Mouse (Mus musculus): ENCODE data around the gene Taf3. TPM values are rescaled to one million over a fixed set of nuclear protein-coding genes. Genes with fewer than 3 reads are reported as not detected.

Gene Taf3
- total and polyA plus RNA-seq, 3 experiments, result 3.1 to 13.4 (median 6.0) TPM

DNA sequence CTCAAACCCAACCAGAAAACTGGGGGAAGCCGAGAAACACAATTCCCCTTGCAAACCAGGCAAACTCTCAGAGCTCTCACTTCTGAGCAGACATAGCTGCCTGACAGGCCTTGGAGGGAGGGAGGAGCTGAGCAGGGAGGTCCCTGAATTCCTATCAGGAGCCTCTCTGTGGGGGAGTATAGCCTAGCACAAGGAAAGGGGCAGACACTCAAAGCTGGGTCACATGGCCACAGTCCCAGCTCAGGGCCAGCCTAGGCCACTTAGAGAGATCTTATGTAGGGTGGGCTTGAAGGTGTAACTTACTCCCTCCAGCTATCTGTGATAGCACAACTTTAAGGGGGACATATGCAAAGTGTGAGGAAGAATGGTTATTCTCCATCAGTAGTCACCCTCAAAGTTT, 112.4 kb downstream of the Taf3 start:
- no peaks in the 10 kb centered on the region for H3K9me3 ChIP-seq (replicated peaks; ENCODE audit: low read length)
- H3K4me3 ChIP-seq (replicated peaks in 1 of 3; ENCODE audit: low read depth in 2 of 3, low read length in 2 of 3, poor library complexity in 1 of 3), result no peak overlapping the region
- no peaks in the 10 kb centered on the region for H3K27me3 ChIP-seq (replicated peaks)
- peaks cover 8 to 48% of the 10 kb centered on the region in 2 experiments for H3K36me3 ChIP-seq (replicated peaks in 1 of 2; ENCODE audit: control insufficient read depth in 1 of 2, insufficient read depth in 1 of 2, low read length in 1 of 2)
- H3K4me2 ChIP-seq (ENCODE audit: insufficient read depth, low read depth, poor library complexity, severe bottlenecking), result no peak overlapping the region
- no peaks in the 10 kb centered on the region for H3K4me1 ChIP-seq (ENCODE audit: control insufficient read depth in 1 of 2, insufficient read depth in 2 of 2)
- H3K27ac ChIP-seq (ENCODE audit: insufficient read depth, low read depth), result no peak overlapping the region
- no peak overlapping the region for H3K9ac ChIP-seq (ENCODE audit: insufficient read depth, low read depth)
- no peaks in the 10 kb centered on the region for H3K79me2 ChIP-seq (replicated peaks; ENCODE audit: control insufficient read depth, extremely low read depth, insufficient read depth, poor library complexity, severe bottlenecking)
- TF ChIP-seq ETS1 (conservative IDR thresholded peaks at IDR 0.05; ENCODE audit: low read depth, low read length) (no peak), POLR2AphosphoS2 (IDR thresholded peaks at IDR 0.05; ENCODE audit: low read depth, low read length) (no peak), MAZ (IDR thresholded peaks at IDR 0.05; ENCODE audit: low read depth, low read length) (no peak), CHD2 (IDR thresholded peaks at IDR 0.05; ENCODE audit: low read length) (no peak), MEF2A (IDR thresholded peaks at IDR 0.05; ENCODE audit: borderline replicate concordance, low read depth, low read length) (no peak), USF1 (IDR thresholded peaks at IDR 0.05; ENCODE audit: low read depth, low read length) (no peak), CHD1 (IDR thresholded peaks at IDR 0.05; ENCODE audit: low read depth, low read length) (no peak)
- in situ Hi-C loops (cut with MboI; ENCODE audit: low pct_ligation_motif_present, low pct_unique_long_range_greater_than_20kb, low sequenced_read_pairs), result no loop called here
- dilution Hi-C loops (cut with MboI; ENCODE audit: extremely low pct_ligation_motif_present, extremely low pct_unique_long_range_greater_than_20kb, low sequenced_read_pairs), result no loop called here
- no peak for DNase-seq (ENCODE audit: extremely low read depth)

DNA sequence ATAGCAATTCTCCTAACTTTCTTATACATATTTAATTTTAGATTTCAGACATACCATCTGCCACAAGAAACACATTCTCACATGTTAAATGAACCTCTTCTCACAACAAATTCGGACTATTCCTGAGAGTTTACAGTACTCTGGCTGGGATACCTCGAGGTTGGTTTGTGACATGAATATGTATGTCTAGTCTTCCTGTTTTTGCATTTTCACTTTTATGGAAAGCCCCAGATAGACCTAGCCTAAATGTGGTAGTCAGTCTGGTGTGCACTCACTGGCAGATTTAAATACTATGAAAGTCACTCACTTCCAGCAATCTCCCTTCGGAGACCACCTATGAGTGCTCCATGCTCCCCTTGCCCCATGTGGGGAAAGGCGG, 121.5 kb downstream of the Taf3 start:
- H3K4me1 ChIP-seq (ENCODE audit: control insufficient read depth in 1 of 2, insufficient read depth in 2 of 2), result peaks cover 2 to 21% of the 10 kb centered on the region in 2 experiments; a peak in 3 of 4 replicates
- H3K27me3 ChIP-seq (replicated peaks), result no peaks in the 10 kb centered on the region
- TF ChIP-seq NELFE (IDR thresholded peaks at IDR 0.05; ENCODE audit: low read depth, low read length) (0 out of 2 replicates have a peak, but pooled peaks have one; percentile 25), MEF2A (IDR thresholded peaks at IDR 0.05; ENCODE audit: borderline replicate concordance, low read depth, low read length) (no peak), MYC (IDR thresholded peaks at IDR 0.05; ENCODE audit: low read depth, low read length) (peak; percentile 76; the same call in 1 of the 2 replicates), POLR2A (IDR thresholded peaks at IDR 0.05; ENCODE audit: low read depth, low read length) (peak; percentile 39; the same call in 1 of the 2 replicates), TBP (conservative IDR thresholded peaks at IDR 0.05; ENCODE audit: low read depth, low read length) (peak; percentile 78; the same call in 1 of the 2 replicates)
- in situ Hi-C loops (cut with MboI; ENCODE audit: low pct_ligation_motif_present, low pct_unique_long_range_greater_than_20kb, low sequenced_read_pairs), result no loop called here
- peak overlapping the region in 2 of 3 experiments; percentile 26 to 34 for H3K4me3 ChIP-seq (replicated peaks in 1 of 3; ENCODE audit: low read depth in 2 of 3, low read length in 2 of 3, poor library complexity in 1 of 3)
- peak overlapping the region; percentile 84 for H3K9ac ChIP-seq (ENCODE audit: insufficient read depth, low read depth)
- H3K9me3 ChIP-seq (replicated peaks; ENCODE audit: low read length), result no peaks in the 10 kb centered on the region
- H3K27ac ChIP-seq (ENCODE audit: insufficient read depth, low read depth), result peak overlapping the region; percentile 91
- dilution Hi-C loops (cut with MboI; ENCODE audit: extremely low pct_ligation_motif_present, extremely low pct_unique_long_range_greater_than_20kb, low sequenced_read_pairs), result no loop called here
- peaks cover 7 to 37% of the 10 kb centered on the region in 2 experiments for H3K36me3 ChIP-seq (replicated peaks in 1 of 2; ENCODE audit: control insufficient read depth in 1 of 2, insufficient read depth in 1 of 2, low read length in 1 of 2)
- no peaks in the 10 kb centered on the region for H3K79me2 ChIP-seq (replicated peaks; ENCODE audit: control insufficient read depth, extremely low read depth, insufficient read depth, poor library complexity, severe bottlenecking)
- DNase-seq (ENCODE audit: extremely low read depth), result peak; percentile 78
- H3K4me2 ChIP-seq (ENCODE audit: insufficient read depth, low read depth, poor library complexity, severe bottlenecking), result peak overlapping the region; percentile 54

- in situ Hi-C loops (cut with MboI; ENCODE audit: low pct_ligation_motif_present, low pct_unique_long_range_greater_than_20kb, low sequenced_read_pairs) (no loop called here), dilution Hi-C loops (cut with MboI; ENCODE audit: extremely low pct_ligation_motif_present, extremely low pct_unique_long_range_greater_than_20kb, low sequenced_read_pairs) (no loop called here)
- Histone ChIP-seq H3K9me3 (replicated peaks; ENCODE audit: low read length) (no peaks in the 10 kb centered on the region), H3K27ac (ENCODE audit: insufficient read depth, low read depth) (peak overlapping the region; percentile 91), H3K79me2 (replicated peaks; ENCODE audit: control insufficient read depth, extremely low read depth, insufficient read depth, poor library complexity, severe bottlenecking) (no peaks in the 10 kb centered on the region), H3K4me2 (ENCODE audit: insufficient read depth, low read depth, poor library complexity, severe bottlenecking) (peak overlapping the region; percentile 33), H3K9ac (ENCODE audit: insufficient read depth, low read depth) (peak overlapping the region; percentile 55), H3K4me1 (ENCODE audit: control insufficient read depth in 1 of 2, insufficient read depth in 2 of 2) (peaks cover 2 to 21% of the 10 kb centered on the region in 2 experiments; a peak in 3 of 4 replicates), H3K4me3 (replicated peaks in 1 of 3; ENCODE audit: low read depth in 2 of 3, low read length in 2 of 3, poor library complexity in 1 of 3) (peak overlapping the region in 2 of 3 experiments; percentile 24 to 34), H3K36me3 (replicated peaks in 1 of 2; ENCODE audit: control insufficient read depth in 1 of 2, insufficient read depth in 1 of 2, low read length in 1 of 2) (peaks cover 7 to 38% of the 10 kb centered on the region in 2 experiments), H3K27me3 (replicated peaks) (no peaks in the 10 kb centered on the region)
- DNase-seq (ENCODE audit: extremely low read depth), result peak; percentile 79
- TF ChIP-seq ZC3H11A (IDR thresholded peaks at IDR 0.05; ENCODE audit: low read depth, low read length) (no peak), ZKSCAN1 (IDR thresholded peaks at IDR 0.05; ENCODE audit: borderline replicate concordance, low read depth, low read length) (no peak), ETS1 (conservative IDR thresholded peaks at IDR 0.05; ENCODE audit: low read depth, low read length) (no peak), RAD21 (IDR thresholded peaks at IDR 0.05; ENCODE audit: low read depth, low read length) (no peak; the same call in 1 of the 2 replicates), ZNF384 (IDR thresholded peaks at IDR 0.05; ENCODE audit: low read depth, low read length) (no peak), PAX5 (IDR thresholded peaks at IDR 0.05; ENCODE audit: low read length) (no peak), RCOR1 (conservative IDR thresholded peaks at IDR 0.05; ENCODE audit: low read depth, low read length) (no peak), IRF4 (IDR thresholded peaks at IDR 0.05; ENCODE audit: low read depth, low read length) (peak; percentile 42; the same call in 1 of the 2 replicates), USF2 (conservative IDR thresholded peaks at IDR 0.05; ENCODE audit: low read depth, low read length) (peak; percentile 64), SIN3A (IDR thresholded peaks at IDR 0.05; ENCODE audit: low read length) (no peak), EP300 (IDR thresholded peaks at IDR 0.05; ENCODE audit: low read length) (no peak), USF1 (IDR thresholded peaks at IDR 0.05; ENCODE audit: low read depth, low read length) (peak; percentile 69), MEF2A (IDR thresholded peaks at IDR 0.05; ENCODE audit: borderline replicate concordance, low read depth, low read length) (peak; percentile 84; the same call in 1 of the 2 replicates), ZMIZ1 (IDR thresholded peaks at IDR 0.05; ENCODE audit: low read depth, low read length) (no peak), TBP (conservative IDR thresholded peaks at IDR 0.05; ENCODE audit: low read depth, low read length) (no peak), MAFK (IDR thresholded peaks at IDR 0.05; ENCODE audit: insufficient replicate concordance, low read length) (peak; percentile 64; the same call in 1 of the 2 replicates), MAX (IDR thresholded peaks at IDR 0.05; ENCODE audit: low read length) (peak; percentile 61; the same call in 1 of the 2 replicates)
These were observed 122.0 kb downstream of the Taf3 start for GRCm38 (mm10) chr2:9926194-9926904.
